Mouse (Mus musculus): Measurements from ENCODE around the gene Sco1.

GRCm38 (mm10) chr11:67105689-67106088 lies 53.2 kb downstream of the Sco1 start:
- TF ChIP-seq HCFC1 (IDR thresholded peaks at IDR 0.05; ENCODE audit: borderline replicate concordance, insufficient read depth, low read length) = no peak
- TF ChIP-seq ZNF384 (IDR thresholded peaks at IDR 0.05; ENCODE audit: low read depth, low read length) = no peak

Data from ES-E14 (cell line).